Mouse (Mus musculus) erythroblast, adult 5-6 weeks (primary cell): ENCODE measurements around the gene Mmel1. TPM values are rescaled to one million over a fixed set of nuclear protein-coding genes. Genes with fewer than 3 reads are reported as not detected.

Source experiments
- ATAC-seq: replicated peaks from 2 replicates; pipeline ENCODE4 v1.8.0; 2016; ENCODE audit warnings: moderate number of reproducible peaks, mild to moderate bottlenecking, moderate TSS enrichment, inconsistent platforms; ENCODE audit not compliant: poor library complexity, low FRiP score, severe bottlenecking
- total RNA-seq, 2 experiments: library from RNA; stranded (forward) in 1 of 2; stranded (reverse) in 1 of 2; fragments of 150-400 nt in 1 of 2; fragments of 200-764, 138-1000 nt in 1 of 2; gene quantifications; 2 replicates each; pipeline versions ENCODE4 v1.2.3 to v1.2.4; 2015 to 2017; ENCODE audit warnings: low replicate concordance in 2 of 2

The Mmel1 gene
- total RNA-seq (2015; ENCODE audit: low replicate concordance) (1.0 and 4.0 TPM in 2 replicates), total RNA-seq (2017; ENCODE audit: low replicate concordance) (7.1 and 9.9 TPM in 2 replicates)

GRCm38 (mm10) chr4:154869440-154869839 is at the start of gene Mmel1:
Gene Mmel1, plus strand, starts transcription at chr4:154869585.
- no peak for ATAC-seq

- peak; percentile 76 for ATAC-seq
Measured at GRCm38 (mm10) chr4:154825662-154826061, 43.7 kb upstream of the Mmel1 start.

GRCm38 (mm10) chr4:154826224-154826623 is 43.2 kb upstream of the Mmel1 start:
- ATAC-seq, result no peak

GRCm38 (mm10) chr4:154827181-154827580 is 42.2 kb upstream of the Mmel1 start:
- no peak for ATAC-seq

- ATAC-seq, result no peak
Measured at GRCm38 (mm10) chr4:154827861-154828610, 41.3 kb upstream of the Mmel1 start.

GRCm38 (mm10) chr4:154831915-154832573 is 37.3 kb upstream of the Mmel1 start:
- ATAC-seq, result no peak

GRCm38 (mm10) chr4:154836183-154836915 is 33.0 kb upstream of the Mmel1 start:
- ATAC-seq, result no peak

- peak; percentile 84 for ATAC-seq
Measured at GRCm38 (mm10) chr4:154837170-154837569, 32.2 kb upstream of the Mmel1 start, which contains the start of gene Ttc34. Gene Ttc34, plus strand, starts transcription at chr4:154837459.

- no peak for ATAC-seq
Measured at GRCm38 (mm10) chr4:154838741-154839140, 30.6 kb upstream of the Mmel1 start.

GRCm38 (mm10) chr4:154839406-154839805 is 30.0 kb upstream of the Mmel1 start:
- no peak for ATAC-seq

- ATAC-seq, result no peak
Measured at GRCm38 (mm10) chr4:154852696-154853095, 16.7 kb upstream of the Mmel1 start.

- ATAC-seq, result no peak
Measured at GRCm38 (mm10) chr4:154853881-154854280, 15.5 kb upstream of the Mmel1 start.

- no peak for ATAC-seq
Measured at GRCm38 (mm10) chr4:154854676-154855345, 14.6 kb upstream of the Mmel1 start.

GRCm38 (mm10) chr4:154855721-154856479 is 13.5 kb upstream of the Mmel1 start:
- ATAC-seq, result no peak

GRCm38 (mm10) chr4:154856480-154856837 is 12.9 kb upstream of the Mmel1 start:
- ATAC-seq, result no peak

GRCm38 (mm10) chr4:154856882-154857281 is 12.5 kb upstream of the Mmel1 start:
- no peak for ATAC-seq

GRCm38 (mm10) chr4:154857366-154858240 is 11.8 kb upstream of the Mmel1 start:
- ATAC-seq, result no peak

GRCm38 (mm10) chr4:154858601-154859000 is 10.8 kb upstream of the Mmel1 start:
- ATAC-seq, result no peak
